Mouse (Mus musculus): ENCODE data around the gene Psmd5.
A peak's percentile ranks its signal among the peaks of the same experiment; 100 is the strongest.

Gene Psmd5

DNA sequence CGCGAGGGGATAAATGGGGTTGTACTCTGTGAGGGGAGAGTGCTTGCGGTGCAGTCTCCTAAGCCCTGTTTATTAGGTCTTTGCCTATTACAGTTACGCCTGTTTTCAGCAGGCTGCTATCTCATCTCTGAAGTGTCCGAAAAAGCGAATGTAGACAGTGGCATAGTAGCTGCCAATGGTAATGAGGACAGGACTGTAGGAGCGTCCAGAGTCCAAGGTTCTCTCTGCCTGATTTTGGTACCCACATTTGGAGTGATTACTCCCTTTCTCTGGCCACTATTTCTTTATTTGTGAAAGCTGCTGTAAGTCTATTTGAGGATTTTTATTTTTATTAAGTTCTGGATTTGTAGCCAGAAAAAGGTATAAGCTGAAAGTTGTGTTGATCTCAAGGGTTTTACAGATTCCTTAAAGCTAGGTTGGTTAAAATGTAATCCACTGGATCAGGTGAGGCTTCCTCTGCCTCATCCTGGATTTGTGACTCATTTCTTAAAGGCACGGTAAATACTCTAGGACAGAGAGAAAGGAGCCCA, at the start of gene Psmd5:
Gene Psmd5, minus strand, starts transcription at position 153 of the 530 bp plus-strand sequence.
- H3K36me3 ChIP-seq (ENCODE audit: control insufficient read depth, insufficient read depth, low read length, poor library complexity, severe bottlenecking): no peaks in the 10 kb centered on the region
- H3K27me3 ChIP-seq (ENCODE audit: control insufficient read depth, insufficient read depth, low read length, poor library complexity, severe bottlenecking): no peaks in the 10 kb centered on the region
- no peak for DNase-seq (ENCODE audit: low read depth, low spot score)

DNA sequence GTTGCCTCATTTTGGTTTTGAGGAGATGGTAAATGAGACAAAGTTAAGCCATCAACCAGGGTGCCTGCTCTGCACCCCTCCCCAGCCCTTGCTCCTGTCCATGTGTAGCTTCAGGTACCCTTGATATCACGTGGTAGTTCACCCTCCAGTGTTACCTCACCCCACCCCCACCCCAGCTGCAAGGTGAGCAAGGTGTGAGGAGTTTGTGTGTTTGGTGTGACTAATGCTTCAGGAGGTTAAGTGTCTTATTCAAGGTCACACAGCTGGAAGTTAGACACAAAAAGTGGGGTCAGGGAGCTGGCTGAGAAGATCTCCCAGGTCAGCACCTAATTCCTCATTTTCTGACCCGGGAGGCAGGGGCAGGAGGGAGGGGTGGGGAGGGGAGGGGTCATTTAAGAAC, 48.0 kb upstream of the Psmd5 start:
- Histone ChIP-seq H3K27me3 (ENCODE audit: control insufficient read depth, insufficient read depth, low read length, poor library complexity, severe bottlenecking) (no peaks in the 10 kb centered on the region), H3K36me3 (ENCODE audit: control insufficient read depth, insufficient read depth, low read length, poor library complexity, severe bottlenecking) (no peaks in the 10 kb centered on the region)
- DNase-seq (ENCODE audit: low read depth, low spot score): no peak

DNA sequence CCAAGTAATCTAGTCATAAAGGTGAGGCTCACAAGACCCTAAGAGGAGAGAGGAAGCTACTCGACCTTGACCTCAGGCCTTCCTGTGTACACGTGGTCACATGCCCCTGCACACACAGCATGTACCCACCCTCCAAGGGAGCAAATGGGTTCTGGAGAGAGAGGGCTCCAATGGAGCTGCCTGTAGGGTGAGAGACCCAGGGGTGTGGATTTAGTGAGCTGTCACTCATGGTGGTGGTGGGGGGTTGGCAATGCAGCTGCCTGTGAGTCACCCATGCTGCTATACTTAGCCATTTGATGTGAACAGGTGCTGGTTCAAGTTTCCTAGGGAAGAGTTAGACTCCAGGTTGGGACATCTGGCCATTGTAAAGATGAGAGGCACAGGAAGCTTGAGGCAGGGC, 45.4 kb upstream of the Psmd5 start:
- Histone ChIP-seq H3K36me3 (ENCODE audit: control insufficient read depth, insufficient read depth, low read length, poor library complexity, severe bottlenecking) (no peaks in the 10 kb centered on the region), H3K27me3 (ENCODE audit: control insufficient read depth, insufficient read depth, low read length, poor library complexity, severe bottlenecking) (no peaks in the 10 kb centered on the region)
- peak; percentile 39 for DNase-seq (ENCODE audit: low read depth, low spot score)

DNA sequence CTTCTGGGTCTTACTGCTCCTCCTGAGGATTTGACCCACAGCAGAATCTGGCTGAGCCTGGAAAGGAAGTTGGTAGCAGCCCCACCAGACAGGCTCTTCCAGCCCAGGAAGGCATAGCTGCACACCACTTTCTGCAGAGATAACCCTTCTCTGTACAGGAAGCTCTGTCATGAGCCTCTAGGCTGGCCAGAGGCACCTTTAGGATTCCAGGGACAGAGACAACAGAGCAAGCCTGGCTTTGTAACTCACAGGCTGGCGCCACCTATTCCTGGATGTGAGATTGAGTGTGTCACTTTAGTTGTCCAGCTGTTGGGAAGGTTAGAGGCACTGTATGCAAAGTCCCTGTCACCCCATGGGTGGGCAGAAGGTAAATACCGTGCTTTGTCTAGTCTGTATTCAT, 40.3 kb upstream of the Psmd5 start:
- DNase-seq (ENCODE audit: low read depth, low spot score): no peak
- H3K27me3 ChIP-seq (ENCODE audit: control insufficient read depth, insufficient read depth, low read length, poor library complexity, severe bottlenecking): no peaks in the 10 kb centered on the region
- H3K36me3 ChIP-seq (ENCODE audit: control insufficient read depth, insufficient read depth, low read length, poor library complexity, severe bottlenecking): no peaks in the 10 kb centered on the region

DNA sequence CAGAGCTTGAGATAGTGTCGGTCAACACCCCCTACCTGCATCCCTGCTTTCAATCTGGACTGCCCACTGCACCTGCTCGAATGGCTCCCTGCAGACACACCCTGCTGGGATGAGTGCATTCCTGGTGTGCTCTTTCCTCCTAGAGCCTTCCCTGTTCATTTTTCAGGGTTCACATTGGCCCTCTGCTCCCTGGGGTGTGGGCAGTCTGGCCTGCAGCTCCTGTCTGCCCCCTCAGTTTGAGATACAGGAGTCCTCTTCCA, 40.0 kb upstream of the Psmd5 start:
- no peaks in the 10 kb centered on the region for H3K36me3 ChIP-seq (ENCODE audit: control insufficient read depth, insufficient read depth, low read length, poor library complexity, severe bottlenecking)
- H3K27me3 ChIP-seq (ENCODE audit: control insufficient read depth, insufficient read depth, low read length, poor library complexity, severe bottlenecking): no peaks in the 10 kb centered on the region
- no peak for DNase-seq (ENCODE audit: low read depth, low spot score)

DNA sequence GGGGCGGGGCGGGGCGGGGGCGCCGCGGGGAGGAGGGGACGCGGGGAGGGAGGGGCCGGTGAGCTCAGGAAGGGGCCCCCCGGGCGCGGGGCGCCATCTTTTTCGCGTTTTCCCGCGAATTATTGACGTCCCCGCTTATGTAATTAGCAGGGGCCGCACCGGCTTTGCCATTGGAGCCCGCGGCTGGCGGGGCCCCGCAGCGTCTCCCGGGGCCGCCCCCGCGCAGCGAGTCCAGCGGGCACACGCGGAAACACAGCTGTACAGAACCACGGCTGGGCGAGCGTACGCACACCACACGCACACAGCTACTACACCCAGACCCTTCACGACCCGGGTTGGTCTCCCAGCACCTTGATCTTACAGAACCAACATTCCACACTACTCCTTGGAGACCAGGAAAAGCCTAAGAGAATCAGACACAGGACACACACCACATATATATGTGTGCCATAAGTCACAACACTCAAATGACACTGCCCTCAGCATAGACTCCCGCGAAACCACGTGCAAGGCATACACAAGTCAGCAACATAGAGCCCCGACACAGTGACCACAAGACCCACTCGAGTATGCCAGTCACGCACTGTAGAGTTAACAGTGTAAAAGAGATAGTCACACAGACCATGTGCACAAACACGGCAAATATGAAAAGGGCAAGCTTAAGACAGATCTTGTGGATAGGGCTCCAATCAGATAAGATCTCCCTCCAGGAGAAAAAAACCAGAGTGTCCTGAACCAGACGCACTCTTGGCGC, 39.5 kb upstream of the Psmd5 start:
- peak; percentile 75 for DNase-seq (ENCODE audit: low read depth, low spot score)
- H3K27me3 ChIP-seq (ENCODE audit: control insufficient read depth, insufficient read depth, low read length, poor library complexity, severe bottlenecking): no peaks in the 10 kb centered on the region
- no peaks in the 10 kb centered on the region for H3K36me3 ChIP-seq (ENCODE audit: control insufficient read depth, insufficient read depth, low read length, poor library complexity, severe bottlenecking)

DNA sequence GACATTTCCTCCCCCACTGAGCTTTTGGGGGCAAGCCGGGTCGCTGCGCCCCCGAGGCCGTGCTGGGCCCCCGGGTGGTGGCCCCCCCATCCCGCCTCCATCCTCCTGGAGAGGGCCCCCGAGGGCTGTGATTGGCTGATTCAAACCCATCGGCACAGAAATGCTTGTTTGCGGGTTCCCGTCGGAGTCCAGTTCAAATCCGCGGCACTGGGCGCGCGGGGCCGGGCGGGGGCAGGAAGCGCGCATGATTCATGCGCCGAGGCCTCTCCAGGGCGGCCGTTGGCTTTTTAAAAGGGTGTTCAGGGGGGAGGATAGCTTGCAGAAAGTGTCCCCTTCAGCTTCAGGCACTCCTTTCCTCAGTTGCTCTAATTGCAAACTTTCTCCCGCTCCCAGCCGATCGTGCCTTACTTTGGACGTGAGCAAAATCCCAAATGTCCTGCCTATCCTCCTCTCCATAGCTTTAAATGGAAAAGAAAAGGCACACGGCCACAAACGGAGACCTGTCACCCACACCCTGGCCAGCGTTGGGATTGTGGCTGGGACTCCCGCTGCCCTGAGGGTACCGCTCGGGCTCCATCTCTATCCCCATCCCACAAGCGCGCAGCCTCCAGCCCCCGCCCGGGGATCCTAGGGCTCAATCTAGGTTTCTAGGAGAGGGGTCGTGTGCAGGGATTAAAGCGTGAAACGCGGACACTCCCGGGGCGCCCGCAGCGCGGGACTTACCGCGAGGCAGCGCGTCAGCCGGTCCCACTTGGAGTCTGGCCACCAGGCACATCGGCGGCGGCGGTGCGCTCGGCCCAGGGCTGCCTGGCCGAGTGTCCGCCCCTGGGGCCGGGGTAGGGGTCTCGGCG, 38.7 kb upstream of the Psmd5 start, which contains the start of gene Phf19:
Gene Phf19, minus strand, starts transcription at position 809 of the 851 bp plus-strand sequence.
- Histone ChIP-seq H3K27me3 (ENCODE audit: control insufficient read depth, insufficient read depth, low read length, poor library complexity, severe bottlenecking) (no peaks in the 10 kb centered on the region), H3K36me3 (ENCODE audit: control insufficient read depth, insufficient read depth, low read length, poor library complexity, severe bottlenecking) (no peaks in the 10 kb centered on the region)
- peak; percentile 64 for DNase-seq (ENCODE audit: low read depth, low spot score)

DNA sequence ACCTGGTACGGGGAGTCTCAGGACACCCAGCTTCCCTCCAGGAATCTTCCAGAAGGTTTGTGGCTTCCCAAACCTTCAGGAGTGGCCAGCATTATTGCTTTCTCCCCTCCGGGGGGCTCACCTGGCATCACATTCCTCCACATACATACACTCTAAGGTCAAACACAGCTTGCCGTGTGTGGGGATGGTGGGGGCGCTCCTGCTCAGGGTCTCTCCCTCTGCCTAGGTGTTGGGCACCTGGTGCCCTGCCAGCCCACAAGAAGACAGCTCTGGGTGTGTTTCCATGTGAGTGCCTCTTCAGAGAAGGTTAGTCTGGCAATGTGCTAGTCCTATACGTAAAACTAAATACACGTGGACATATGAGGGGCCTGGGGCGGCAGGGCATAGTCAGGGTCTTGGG, 37.8 kb upstream of the Psmd5 start:
- DNase-seq (ENCODE audit: low read depth, low spot score): no peak
- Histone ChIP-seq H3K36me3 (ENCODE audit: control insufficient read depth, insufficient read depth, low read length, poor library complexity, severe bottlenecking) (no peaks in the 10 kb centered on the region), H3K27me3 (ENCODE audit: control insufficient read depth, insufficient read depth, low read length, poor library complexity, severe bottlenecking) (no peaks in the 10 kb centered on the region)

DNA sequence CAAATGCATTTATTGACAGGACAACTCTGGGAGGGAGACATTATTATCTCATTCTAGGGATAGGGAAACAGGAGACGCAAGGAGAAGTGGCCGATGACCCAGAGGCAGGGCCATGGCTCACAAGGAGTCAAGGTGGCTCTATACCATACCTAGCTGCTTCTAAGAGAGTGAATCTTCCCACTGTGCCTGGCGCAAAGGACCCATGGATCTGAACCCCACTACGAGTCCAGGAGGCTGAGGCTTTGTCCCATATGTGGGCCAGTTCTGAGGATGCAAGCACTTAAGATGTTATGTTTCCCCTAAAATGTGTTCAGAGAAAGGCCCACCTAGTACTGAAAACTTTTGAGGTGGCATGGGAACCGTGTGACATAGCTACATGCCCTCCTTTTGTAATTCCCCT, 37.1 kb upstream of the Psmd5 start:
- no peaks in the 10 kb centered on the region for H3K36me3 ChIP-seq (ENCODE audit: control insufficient read depth, insufficient read depth, low read length, poor library complexity, severe bottlenecking)
- DNase-seq (ENCODE audit: low read depth, low spot score): no peak
- no peaks in the 10 kb centered on the region for H3K27me3 ChIP-seq (ENCODE audit: control insufficient read depth, insufficient read depth, low read length, poor library complexity, severe bottlenecking)

DNA sequence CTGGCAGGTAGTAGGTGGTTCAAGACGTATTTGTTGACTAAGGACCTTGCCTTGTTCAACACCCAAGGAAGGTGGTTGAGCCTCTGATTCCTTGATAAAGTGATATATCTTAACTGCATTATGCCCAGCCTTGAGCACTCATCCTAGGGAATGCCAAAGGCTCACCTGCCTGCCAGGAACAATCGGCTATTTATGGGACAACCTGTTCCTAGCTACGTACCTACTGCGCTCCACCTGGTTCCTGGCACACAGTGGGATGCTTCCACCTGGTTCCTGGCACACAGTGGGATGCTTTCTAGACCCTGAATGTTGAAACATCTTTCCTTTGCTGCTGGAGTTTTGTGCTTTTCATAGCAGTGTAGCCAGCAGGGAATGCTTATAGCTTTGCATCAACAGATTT, 35.0 kb upstream of the Psmd5 start:
- Histone ChIP-seq H3K36me3 (ENCODE audit: control insufficient read depth, insufficient read depth, low read length, poor library complexity, severe bottlenecking) (no peaks in the 10 kb centered on the region), H3K27me3 (ENCODE audit: control insufficient read depth, insufficient read depth, low read length, poor library complexity, severe bottlenecking) (no peaks in the 10 kb centered on the region)
- no peak for DNase-seq (ENCODE audit: low read depth, low spot score)

DNA sequence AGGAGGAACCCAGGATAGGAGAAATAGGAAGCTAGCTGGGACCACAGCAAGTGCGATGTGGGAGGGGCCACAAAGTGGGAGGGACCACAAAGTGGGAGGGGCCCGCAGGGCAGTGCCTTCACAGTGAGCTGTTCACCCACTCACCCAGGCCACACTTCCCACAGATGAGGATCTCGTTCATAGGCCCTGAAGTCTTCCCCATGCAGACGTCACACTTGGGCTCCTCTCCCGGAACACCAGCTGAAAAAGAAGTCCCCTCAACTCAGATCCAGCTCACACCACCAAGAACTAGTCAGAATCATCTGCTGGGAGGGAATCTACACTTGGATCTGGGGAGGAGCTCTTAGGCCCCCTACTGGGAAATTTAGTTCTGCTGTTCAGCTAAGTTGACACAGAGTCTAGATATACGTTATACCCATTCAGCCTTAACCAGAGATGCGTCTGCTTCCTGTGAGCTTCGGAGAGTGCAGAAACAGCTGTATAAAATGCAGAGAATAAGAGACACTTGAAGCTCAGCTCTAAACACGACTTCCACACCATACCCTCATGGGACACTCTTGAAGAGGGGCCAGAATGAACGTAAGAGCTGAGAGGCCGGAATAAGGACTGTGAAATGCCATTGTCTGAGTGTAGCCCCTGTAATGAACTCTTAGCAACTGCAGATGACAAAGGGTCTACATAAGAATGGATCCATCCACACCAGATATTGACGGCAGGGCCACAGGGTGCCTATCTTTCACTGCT, 32.3 kb upstream of the Psmd5 start:
- H3K36me3 ChIP-seq (ENCODE audit: control insufficient read depth, insufficient read depth, low read length, poor library complexity, severe bottlenecking): no peaks in the 10 kb centered on the region
- DNase-seq (ENCODE audit: low read depth, low spot score): peak; percentile 85
- H3K27me3 ChIP-seq (ENCODE audit: control insufficient read depth, insufficient read depth, low read length, poor library complexity, severe bottlenecking): no peaks in the 10 kb centered on the region

DNA sequence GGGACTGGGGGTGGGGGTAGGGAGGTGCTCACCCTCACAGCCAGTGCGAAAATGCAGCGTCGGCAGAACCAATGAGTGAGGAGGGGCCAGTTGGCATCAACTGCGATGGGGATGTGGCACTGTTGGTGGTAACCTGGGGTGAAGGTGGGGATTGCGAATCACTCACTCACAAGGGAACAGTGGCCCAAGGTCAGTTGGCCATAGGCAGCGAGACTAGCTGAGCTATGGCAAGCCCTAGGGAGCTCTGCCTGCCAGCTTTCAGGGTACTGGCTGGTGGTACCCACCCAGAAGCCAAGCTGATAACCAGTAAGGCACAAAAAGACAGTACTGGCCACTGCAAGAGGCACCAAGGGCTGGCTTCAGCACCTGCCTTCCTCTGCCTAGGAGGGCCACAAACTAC, 31.7 kb upstream of the Psmd5 start:
- no peak for DNase-seq (ENCODE audit: low read depth, low spot score)
- H3K36me3 ChIP-seq (ENCODE audit: control insufficient read depth, insufficient read depth, low read length, poor library complexity, severe bottlenecking): no peaks in the 10 kb centered on the region
- H3K27me3 ChIP-seq (ENCODE audit: control insufficient read depth, insufficient read depth, low read length, poor library complexity, severe bottlenecking): no peaks in the 10 kb centered on the region

DNA sequence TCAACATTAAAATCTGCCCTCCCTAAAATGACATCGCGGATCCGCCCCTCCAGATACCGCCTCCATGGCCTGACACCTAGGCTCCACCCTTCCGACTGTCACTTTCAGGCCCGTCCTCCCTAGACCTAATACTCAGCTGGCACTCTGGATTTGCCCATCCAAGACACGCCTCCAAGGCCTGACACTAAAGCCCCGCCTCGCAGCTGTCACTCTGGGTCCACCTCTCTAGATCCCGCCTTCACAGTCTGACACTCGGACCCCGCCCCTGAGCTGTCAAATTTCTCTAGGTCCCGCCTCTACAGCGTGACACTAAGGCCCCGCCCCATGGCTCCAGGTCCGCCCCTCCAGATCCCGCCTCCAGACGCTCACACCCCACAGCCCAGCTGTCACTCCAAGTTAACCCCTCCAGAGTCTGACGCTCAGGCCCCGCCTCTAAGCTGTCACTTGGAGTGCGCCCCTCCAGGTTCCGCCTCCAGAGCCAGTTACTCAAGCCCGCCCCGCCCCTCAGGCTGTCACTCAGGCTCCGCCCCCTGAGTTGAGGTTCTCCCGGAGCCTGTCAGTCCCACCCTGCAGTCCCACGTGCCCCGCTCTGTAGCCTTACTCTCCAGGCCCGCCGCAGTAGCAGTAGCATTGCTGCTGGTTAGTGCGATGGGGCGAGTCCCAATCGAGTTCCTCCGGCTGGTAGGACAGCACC, 30.2 kb upstream of the Psmd5 start:
- no peaks in the 10 kb centered on the region for H3K36me3 ChIP-seq (ENCODE audit: control insufficient read depth, insufficient read depth, low read length, poor library complexity, severe bottlenecking)

DNA sequence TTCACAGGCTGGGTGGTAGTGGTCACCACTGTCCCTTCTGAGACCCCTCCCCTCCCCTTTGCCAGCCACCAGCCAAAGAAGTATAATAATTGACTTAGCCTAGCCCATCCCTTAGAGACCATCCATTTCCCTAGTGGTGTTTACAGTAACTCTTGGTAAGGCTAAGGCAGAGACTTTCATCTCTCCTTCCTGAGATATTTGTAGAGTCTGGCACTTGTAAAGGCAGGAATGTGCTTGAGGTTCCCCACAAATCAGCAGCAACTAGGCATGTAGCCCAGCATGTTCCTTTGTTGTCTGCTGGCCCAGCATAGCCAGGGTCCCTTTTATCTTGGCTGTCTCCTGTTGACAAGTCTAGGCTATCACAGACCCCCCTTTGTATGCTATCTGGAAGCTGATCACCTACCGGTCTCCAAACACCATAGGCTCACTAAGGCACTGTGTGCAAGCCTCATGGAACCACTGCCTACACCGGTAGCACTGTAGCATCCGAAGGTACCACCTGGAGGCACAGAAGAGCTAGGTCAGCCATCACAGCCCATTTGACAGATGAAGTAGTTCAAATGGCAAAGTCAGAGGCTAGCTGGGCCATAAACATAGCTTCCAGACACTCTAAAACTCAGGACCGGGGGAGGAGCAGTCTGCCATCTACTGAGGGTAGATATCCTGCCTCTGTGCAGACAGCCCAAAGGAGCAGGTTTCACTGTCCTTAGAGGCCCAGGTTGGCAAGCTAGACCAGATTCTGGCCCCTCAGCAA, 29.1 kb upstream of the Psmd5 start:
- no peak for DNase-seq (ENCODE audit: low read depth, low spot score)
- H3K27me3 ChIP-seq (ENCODE audit: control insufficient read depth, insufficient read depth, low read length, poor library complexity, severe bottlenecking): no peaks in the 10 kb centered on the region
- H3K36me3 ChIP-seq (ENCODE audit: control insufficient read depth, insufficient read depth, low read length, poor library complexity, severe bottlenecking): no peaks in the 10 kb centered on the region

More for the DNA sequence above, 30.2 kb upstream of the Psmd5 start:
- H3K27me3 ChIP-seq (ENCODE audit: control insufficient read depth, insufficient read depth, low read length, poor library complexity, severe bottlenecking): no peaks in the 10 kb centered on the region
- DNase-seq (ENCODE audit: low read depth, low spot score): peak; percentile 98

Data from splenic B cell, adult 2 months (primary cell).